10 mouse cellular contexts compared by ENCODE assay signal in the genomic region with DNA sequence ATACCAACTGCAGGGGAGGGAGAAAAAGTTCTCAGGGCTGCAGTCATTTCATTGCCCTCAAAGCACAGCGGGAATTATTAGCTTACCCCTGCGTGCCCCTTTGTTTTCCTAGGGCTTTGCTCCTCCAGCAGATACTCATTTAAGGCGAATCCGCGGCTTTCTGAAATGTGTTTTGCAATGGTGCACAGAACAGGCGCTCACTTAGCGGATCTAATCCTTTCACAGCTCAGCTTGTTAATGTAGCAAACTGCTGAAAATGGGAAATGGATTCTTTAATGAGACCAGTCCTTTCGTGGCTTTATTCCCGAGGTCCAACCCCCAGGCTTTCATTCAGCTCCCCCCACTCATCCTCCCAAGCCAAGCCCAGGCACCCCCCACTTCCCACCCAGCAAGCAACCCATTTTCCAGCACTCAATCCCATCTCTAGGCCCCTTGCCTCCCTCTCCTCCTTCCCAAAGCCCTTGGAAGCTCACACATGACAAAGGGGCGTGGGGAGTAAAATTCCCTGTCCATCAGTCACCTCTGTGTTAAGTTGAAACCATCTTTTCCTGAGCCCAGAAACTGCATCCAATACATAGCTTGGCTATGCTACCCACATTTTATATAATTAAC.
DNase-seq lines count a peak whose midpoint lies in the region; ATAC-seq lines count a peak whose summit lies in the region.
"Had no signal": no experiment of that assay in that cellular context is flagged by ENCODE, and none has a peak within 500 bp of the region (broad histone marks: within the 10 kb centered on the region; RNA-seq: fewer than 3 reads in every experiment).

No protein-coding gene starts in this region.

- no peak for ATAC-seq in heart, embryonic 13.5 days (ENCODE audit: extremely low read depth, insufficient number of reproducible peaks, low FRiP score, low TSS enrichment)
- ATAC-seq in hindbrain, embryonic 12.5 days (ENCODE audit: low FRiP score), result peak; percentile 29
- ATAC-seq in midbrain, embryonic 15.5 days (replicated peaks), result peak; percentile 69; the same call in 1 of the 2 replicates
- ATAC-seq in erythroid progenitor cell, adult 5-6 weeks (replicated peaks; ENCODE audit: low FRiP score, poor library complexity, severe bottlenecking), result no peak

- H3K27ac ChIP-seq in heart, embryonic 13.5 days (replicated peaks), result no peak overlapping the region
- H3K27ac ChIP-seq in embryonic facial prominence, embryonic 10.5 days (replicated peaks), result no peak overlapping the region
- H3K27ac ChIP-seq in hindbrain, embryonic 12.5 days, result no peak overlapping the region
- no peak overlapping the region for H3K27ac ChIP-seq in midbrain, embryonic 15.5 days

- 0 out of 2 replicates have a peak overlapping the region, but pooled peaks have one; percentile 21 for H3K9ac ChIP-seq in heart, embryonic 13.5 days
- no peak overlapping the region for H3K9ac ChIP-seq in hindbrain, embryonic 12.5 days
- H3K9ac ChIP-seq in midbrain, embryonic 15.5 days, result no peak overlapping the region

- DNase-seq in heart, adult 11 months, result no peak
- peak; percentile 32 for DNase-seq in embryonic facial prominence, embryonic 10.5 days (ENCODE audit: low spot score)
- DNase-seq in natural killer cell, adult 2 months (ENCODE audit: low spot score in 2 of 2), result no peak
- DNase-seq in kidney, postnatal 4 days, result no peak
- DNase-seq: gastrocnemius, postnatal 25 days had no signal

- H3K36me3 ChIP-seq in heart, embryonic 13.5 days, result no peaks in the 10 kb centered on the region
- no peaks in the 10 kb centered on the region for H3K36me3 ChIP-seq in embryonic facial prominence, embryonic 10.5 days (replicated peaks)
- H3K36me3 ChIP-seq in hindbrain, embryonic 12.5 days, result no peaks in the 10 kb centered on the region
- no peaks in the 10 kb centered on the region for H3K36me3 ChIP-seq in midbrain, embryonic 15.5 days (replicated peaks)

- peak overlapping the region; percentile 55 for H3K4me2 ChIP-seq in heart, embryonic 13.5 days
- peak overlapping the region; percentile 34 for H3K4me2 ChIP-seq in hindbrain, embryonic 12.5 days (replicated peaks)
- peak overlapping the region; percentile 33 for H3K4me2 ChIP-seq in midbrain, embryonic 15.5 days
- H3K4me2 ChIP-seq: liver, embryonic 11.5 days had no signal

- H3K4me3 ChIP-seq in heart, embryonic 13.5 days, result peak overlapping the region; percentile 37
- peak overlapping the region; percentile 32 for H3K4me3 ChIP-seq in embryonic facial prominence, embryonic 10.5 days
- H3K4me3 ChIP-seq in hindbrain, embryonic 12.5 days, result 0 out of 2 replicates have a peak overlapping the region, but pooled peaks have one; percentile 7
- H3K4me3 ChIP-seq in midbrain, embryonic 15.5 days, result no peak overlapping the region

- H3K9me3 ChIP-seq in heart, embryonic 13.5 days, result no peaks in the 10 kb centered on the region
- no peaks in the 10 kb centered on the region for H3K9me3 ChIP-seq in embryonic facial prominence, embryonic 10.5 days
- H3K9me3 ChIP-seq in hindbrain, embryonic 12.5 days (replicated peaks), result no peaks in the 10 kb centered on the region
- no peaks in the 10 kb centered on the region for H3K9me3 ChIP-seq in midbrain, embryonic 15.5 days

- 0 out of 2 replicates have a peak, but pooled peaks cover 3% of the 10 kb centered on the region for H3K4me1 ChIP-seq in heart, embryonic 13.5 days
- H3K4me1 ChIP-seq in embryonic facial prominence, embryonic 10.5 days, result peaks cover 28% of the 10 kb centered on the region
- H3K4me1 ChIP-seq in hindbrain, embryonic 12.5 days, result 0 out of 2 replicates have a peak, but pooled peaks cover 7% of the 10 kb centered on the region
- peaks cover 12% of the 10 kb centered on the region for H3K4me1 ChIP-seq in midbrain, embryonic 15.5 days

- WGBS in heart, embryonic 13.5 days, result 11% methylated on average over 10 of the region's 10 CpGs
- 3% methylated on average over 10 of the region's 10 CpGs for WGBS in embryonic facial prominence, embryonic 10.5 days
- under 1% methylated on average over 10 of the region's 10 CpGs for WGBS in hindbrain, embryonic 12.5 days
- 2% methylated on average over 10 of the region's 10 CpGs for WGBS in midbrain, embryonic 15.5 days

- H3K27me3 ChIP-seq in heart, embryonic 13.5 days (replicated peaks), result peaks cover 8% of the 10 kb centered on the region; the same call in 1 of the 2 replicates
- peaks cover 96% of the 10 kb centered on the region for H3K27me3 ChIP-seq in embryonic facial prominence, embryonic 10.5 days (replicated peaks; ENCODE audit: low read depth, poor library complexity, severe bottlenecking)
- peaks cover 89% of the 10 kb centered on the region for H3K27me3 ChIP-seq in hindbrain, embryonic 12.5 days
- H3K27me3 ChIP-seq in midbrain, embryonic 15.5 days (replicated peaks), result peaks cover 81% of the 10 kb centered on the region

Comparison
In these comparisons a context has a peak if more than half of its experiments do, and no peak if none do; other contexts are left out.
1. ATAC-seq: peak in hindbrain, embryonic 12.5 days (single experiment) and midbrain, embryonic 15.5 days (single experiment); none in heart, embryonic 13.5 days (single experiment) and erythroid progenitor cell, adult 5-6 weeks (single experiment).
2. Peak in every context shown above with its lines, with median percentiles within 50 percentile points of each other: H3K4me2 ChIP-seq.